Mouse (Mus musculus): ENCODE data around the gene Cox10. TPM values are rescaled to one million over a fixed set of nuclear protein-coding genes. Genes with fewer than 3 reads are reported as not detected.
A peak's percentile ranks its signal among the peaks of the same experiment; 100 is the strongest.

Gene Cox10
- polyA plus RNA-seq, 1 experiment from 2014 or later, result 30.9 TPM

- H3K4me2 ChIP-seq (replicated peaks; ENCODE audit: low read depth, low read length), result no peak overlapping the region
- H3K4me3 ChIP-seq (ENCODE audit: low read length), result no peak overlapping the region
- 84% methylated on average over 4 of the region's 4 CpGs for WGBS
- no peaks in the 10 kb centered on the region for H3K36me3 ChIP-seq (ENCODE audit: insufficient read depth, low read length)
- no peak for ATAC-seq (ENCODE audit: low FRiP score, low TSS enrichment)
- peaks cover 33% of the 10 kb centered on the region for H3K4me1 ChIP-seq (ENCODE audit: insufficient read depth, low read length)
- no peak overlapping the region for H3K27ac ChIP-seq (ENCODE audit: low read length)
- H3K9ac ChIP-seq (replicated peaks; ENCODE audit: low read length), result no peak overlapping the region
- H3K27me3 ChIP-seq (ENCODE audit: insufficient read depth, low read length), result no peaks in the 10 kb centered on the region
- no peaks in the 10 kb centered on the region for H3K9me3 ChIP-seq (ENCODE audit: low read length)
Measured at GRCm38 (mm10) chr11:64004152-64004551, 75.1 kb downstream of the Cox10 start.

- ATAC-seq (ENCODE audit: low FRiP score, low TSS enrichment), result no peak
- no peaks in the 10 kb centered on the region for H3K9me3 ChIP-seq (ENCODE audit: low read length)
- H3K36me3 ChIP-seq (ENCODE audit: insufficient read depth, low read length), result no peaks in the 10 kb centered on the region
- no peak overlapping the region for H3K9ac ChIP-seq (replicated peaks; ENCODE audit: low read length)
- peaks cover 33% of the 10 kb centered on the region for H3K4me1 ChIP-seq (ENCODE audit: insufficient read depth, low read length)
- WGBS, result 54% methylated on average over 3 of the region's 3 CpGs
- H3K27me3 ChIP-seq (ENCODE audit: insufficient read depth, low read length), result no peaks in the 10 kb centered on the region
- H3K4me2 ChIP-seq (replicated peaks; ENCODE audit: low read depth, low read length), result no peak overlapping the region
- no peak overlapping the region for H3K27ac ChIP-seq (ENCODE audit: low read length)
- no peak overlapping the region for H3K4me3 ChIP-seq (ENCODE audit: low read length)
Measured at GRCm38 (mm10) chr11:64003484-64003883, 75.8 kb downstream of the Cox10 start.

GRCm38 (mm10) chr11:64002629-64003028 lies 76.6 kb downstream of the Cox10 start:
- no peaks in the 10 kb centered on the region for H3K9me3 ChIP-seq (ENCODE audit: low read length)

GRCm38 (mm10) chr11:64001111-64001510 lies 78.2 kb downstream of the Cox10 start:
- ATAC-seq (ENCODE audit: low FRiP score, low TSS enrichment), result no peak
- WGBS, result 87% methylated on average over 2 of the region's 2 CpGs
- no peaks in the 10 kb centered on the region for H3K36me3 ChIP-seq (ENCODE audit: insufficient read depth, low read length)
- H3K4me3 ChIP-seq (ENCODE audit: low read length), result no peak overlapping the region
- H3K4me2 ChIP-seq (replicated peaks; ENCODE audit: low read depth, low read length), result no peak overlapping the region
- H3K9me3 ChIP-seq (ENCODE audit: low read length), result no peaks in the 10 kb centered on the region
- H3K4me1 ChIP-seq (ENCODE audit: insufficient read depth, low read length), result peaks cover 33% of the 10 kb centered on the region
- H3K27ac ChIP-seq (ENCODE audit: low read length), result no peak overlapping the region
- H3K27me3 ChIP-seq (ENCODE audit: insufficient read depth, low read length), result no peaks in the 10 kb centered on the region
- no peak overlapping the region for H3K9ac ChIP-seq (replicated peaks; ENCODE audit: low read length)

More at GRCm38 (mm10) chr11:64002629-64003028, 76.6 kb downstream of the Cox10 start:
- no peak overlapping the region for H3K27ac ChIP-seq (ENCODE audit: low read length)
- no peaks in the 10 kb centered on the region for H3K27me3 ChIP-seq (ENCODE audit: insufficient read depth, low read length)
- no peak overlapping the region for H3K4me2 ChIP-seq (replicated peaks; ENCODE audit: low read depth, low read length)
- H3K9ac ChIP-seq (replicated peaks; ENCODE audit: low read length), result no peak overlapping the region
- H3K4me1 ChIP-seq (ENCODE audit: insufficient read depth, low read length), result peaks cover 33% of the 10 kb centered on the region
- ATAC-seq (ENCODE audit: low FRiP score, low TSS enrichment), result no peak
- H3K36me3 ChIP-seq (ENCODE audit: insufficient read depth, low read length), result no peaks in the 10 kb centered on the region
- H3K4me3 ChIP-seq (ENCODE audit: low read length), result no peak overlapping the region
- WGBS, result 77% methylated on average over 2 of the region's 2 CpGs

GRCm38 (mm10) chr11:64000200-64000794 lies 79.0 kb downstream of the Cox10 start:
- Histone ChIP-seq H3K27ac (ENCODE audit: low read length) (peak overlapping the region; percentile 21), H3K27me3 (ENCODE audit: insufficient read depth, low read length) (no peaks in the 10 kb centered on the region), H3K4me3 (ENCODE audit: low read length) (no peak overlapping the region), H3K9ac (replicated peaks; ENCODE audit: low read length) (no peak overlapping the region), H3K9me3 (ENCODE audit: low read length) (no peaks in the 10 kb centered on the region), H3K4me2 (replicated peaks; ENCODE audit: low read depth, low read length) (no peak overlapping the region), H3K4me1 (ENCODE audit: insufficient read depth, low read length) (peaks cover 33% of the 10 kb centered on the region), H3K36me3 (ENCODE audit: insufficient read depth, low read length) (no peaks in the 10 kb centered on the region)
- ATAC-seq (ENCODE audit: low FRiP score, low TSS enrichment), result peak; percentile 42; the same call in 1 of the 2 replicates
- WGBS, result 41% methylated on average over 5 of the region's 5 CpGs

GRCm38 (mm10) chr11:63999431-63999830 lies 79.8 kb downstream of the Cox10 start:
- H3K4me1 ChIP-seq (ENCODE audit: insufficient read depth, low read length), result peaks cover 33% of the 10 kb centered on the region
- no peak overlapping the region for H3K4me2 ChIP-seq (replicated peaks; ENCODE audit: low read depth, low read length)
- H3K4me3 ChIP-seq (ENCODE audit: low read length), result no peak overlapping the region
- ATAC-seq (ENCODE audit: low FRiP score, low TSS enrichment), result peak; percentile 61
- 28% methylated on average over 6 of the region's 6 CpGs for WGBS
- no peaks in the 10 kb centered on the region for H3K36me3 ChIP-seq (ENCODE audit: insufficient read depth, low read length)
- no peak overlapping the region for H3K9ac ChIP-seq (replicated peaks; ENCODE audit: low read length)
- H3K27me3 ChIP-seq (ENCODE audit: insufficient read depth, low read length), result no peaks in the 10 kb centered on the region
- peak overlapping the region; percentile 21 for H3K27ac ChIP-seq (ENCODE audit: low read length)
- no peaks in the 10 kb centered on the region for H3K9me3 ChIP-seq (ENCODE audit: low read length)

- 68% methylated on average over 8 of the region's 8 CpGs for WGBS
- ATAC-seq (ENCODE audit: low FRiP score, low TSS enrichment), result no peak
- Histone ChIP-seq H3K27ac (ENCODE audit: low read length) (no peak overlapping the region), H3K4me2 (replicated peaks; ENCODE audit: low read depth, low read length) (no peak overlapping the region), H3K36me3 (ENCODE audit: insufficient read depth, low read length) (no peaks in the 10 kb centered on the region; the same call in 1 of the 2 replicates), H3K9me3 (ENCODE audit: low read length) (no peaks in the 10 kb centered on the region), H3K9ac (replicated peaks; ENCODE audit: low read length) (no peak overlapping the region), H3K4me1 (ENCODE audit: insufficient read depth, low read length) (0 out of 2 replicates have a peak, but pooled peaks cover 10% of the 10 kb centered on the region), H3K4me3 (ENCODE audit: low read length) (no peak overlapping the region), H3K27me3 (ENCODE audit: insufficient read depth, low read length) (no peaks in the 10 kb centered on the region)
Measured at GRCm38 (mm10) chr11:63991958-63992357, 87.3 kb downstream of the Cox10 start.

GRCm38 (mm10) chr11:63990759-63991158 lies 88.5 kb downstream of the Cox10 start:
- H3K27me3 ChIP-seq (ENCODE audit: insufficient read depth, low read length), result no peaks in the 10 kb centered on the region
- H3K9me3 ChIP-seq (ENCODE audit: low read length), result no peaks in the 10 kb centered on the region
- no peak overlapping the region for H3K9ac ChIP-seq (replicated peaks; ENCODE audit: low read length)
- WGBS, result 89% methylated on average over 7 of the region's 7 CpGs
- no peak overlapping the region for H3K27ac ChIP-seq (ENCODE audit: low read length)
- H3K4me1 ChIP-seq (ENCODE audit: insufficient read depth, low read length), result 0 out of 2 replicates have a peak, but pooled peaks cover 10% of the 10 kb centered on the region
- H3K4me3 ChIP-seq (ENCODE audit: low read length), result no peak overlapping the region
- no peaks in the 10 kb centered on the region; the same call in 1 of the 2 replicates for H3K36me3 ChIP-seq (ENCODE audit: insufficient read depth, low read length)
- ATAC-seq (ENCODE audit: low FRiP score, low TSS enrichment), result no peak
- no peak overlapping the region for H3K4me2 ChIP-seq (replicated peaks; ENCODE audit: low read depth, low read length)

GRCm38 (mm10) chr11:63990311-63990710 lies 89.0 kb downstream of the Cox10 start:
- Histone ChIP-seq H3K9ac (replicated peaks; ENCODE audit: low read length) (no peak overlapping the region), H3K9me3 (ENCODE audit: low read length) (no peaks in the 10 kb centered on the region), H3K27ac (ENCODE audit: low read length) (no peak overlapping the region; the same call in 1 of the 2 replicates), H3K4me3 (ENCODE audit: low read length) (no peak overlapping the region), H3K4me2 (replicated peaks; ENCODE audit: low read depth, low read length) (no peak overlapping the region), H3K27me3 (ENCODE audit: insufficient read depth, low read length) (no peaks in the 10 kb centered on the region), H3K36me3 (ENCODE audit: insufficient read depth, low read length) (no peaks in the 10 kb centered on the region; the same call in 1 of the 2 replicates), H3K4me1 (ENCODE audit: insufficient read depth, low read length) (0 out of 2 replicates have a peak, but pooled peaks cover 10% of the 10 kb centered on the region)
- no peak for ATAC-seq (ENCODE audit: low FRiP score, low TSS enrichment)
- WGBS, result 89% methylated on average over 8 of the region's 8 CpGs
